Mouse (Mus musculus) spleen, postnatal 36 days (tissue): ENCODE measurements around the gene Terf2.
"Not testable (repeated sequence)": the region's sequence is repeated elsewhere in the genome, so short reads cannot be mapped to it uniquely, and the experiment has no call there.

ENCODE experiments used
- DNase-seq, 2 experiments: peaks; one replicate each; pipeline ENCODE4 v3.0.0; 2022; ENCODE audit warnings: low spot score in 2 of 2, mixed read lengths in 1 of 2

The Terf2 gene

DNA sequence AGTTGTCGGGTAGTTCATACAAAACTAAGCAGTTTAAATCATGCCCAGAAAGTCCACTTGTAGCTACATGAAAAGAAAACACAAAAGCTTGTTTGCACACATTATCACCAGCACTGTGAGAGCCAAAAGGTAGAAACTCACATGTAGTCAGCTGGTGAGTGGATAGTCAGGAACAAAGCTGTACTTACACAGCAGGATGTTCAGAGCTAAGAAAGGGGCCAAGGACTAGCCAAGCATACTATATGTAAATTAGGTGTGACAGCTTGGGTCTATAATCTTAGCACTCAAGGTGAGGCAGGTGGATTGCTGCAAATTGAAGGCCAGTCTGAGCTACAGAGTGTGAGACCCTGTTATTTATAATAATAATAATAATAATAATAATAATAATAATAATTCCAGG is 33.7 kb downstream of the Terf2 start:
- DNase-seq: peak in 1 of 2 experiments; percentile 19

DNA sequence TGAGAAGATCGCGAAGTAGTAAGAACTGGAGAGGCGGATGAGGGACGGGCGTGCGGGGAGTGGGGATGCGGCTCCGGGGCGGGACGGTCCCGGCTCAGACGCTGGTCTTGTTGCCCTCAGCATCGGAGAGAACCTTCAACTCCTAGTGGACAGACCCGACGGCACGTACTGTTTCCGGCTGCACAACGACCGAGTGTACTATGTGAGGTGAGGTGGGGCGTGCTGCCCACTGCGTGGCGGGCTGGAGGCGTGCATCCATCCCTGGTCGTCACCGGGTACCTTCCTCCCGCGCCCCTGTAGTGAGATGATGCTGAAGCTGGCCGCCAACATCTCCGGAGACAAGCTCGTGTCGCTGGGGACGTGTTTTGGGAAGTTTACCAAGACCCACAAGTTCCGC is 39.4 kb downstream of the Terf2 start:
- no peak for DNase-seq

DNA sequence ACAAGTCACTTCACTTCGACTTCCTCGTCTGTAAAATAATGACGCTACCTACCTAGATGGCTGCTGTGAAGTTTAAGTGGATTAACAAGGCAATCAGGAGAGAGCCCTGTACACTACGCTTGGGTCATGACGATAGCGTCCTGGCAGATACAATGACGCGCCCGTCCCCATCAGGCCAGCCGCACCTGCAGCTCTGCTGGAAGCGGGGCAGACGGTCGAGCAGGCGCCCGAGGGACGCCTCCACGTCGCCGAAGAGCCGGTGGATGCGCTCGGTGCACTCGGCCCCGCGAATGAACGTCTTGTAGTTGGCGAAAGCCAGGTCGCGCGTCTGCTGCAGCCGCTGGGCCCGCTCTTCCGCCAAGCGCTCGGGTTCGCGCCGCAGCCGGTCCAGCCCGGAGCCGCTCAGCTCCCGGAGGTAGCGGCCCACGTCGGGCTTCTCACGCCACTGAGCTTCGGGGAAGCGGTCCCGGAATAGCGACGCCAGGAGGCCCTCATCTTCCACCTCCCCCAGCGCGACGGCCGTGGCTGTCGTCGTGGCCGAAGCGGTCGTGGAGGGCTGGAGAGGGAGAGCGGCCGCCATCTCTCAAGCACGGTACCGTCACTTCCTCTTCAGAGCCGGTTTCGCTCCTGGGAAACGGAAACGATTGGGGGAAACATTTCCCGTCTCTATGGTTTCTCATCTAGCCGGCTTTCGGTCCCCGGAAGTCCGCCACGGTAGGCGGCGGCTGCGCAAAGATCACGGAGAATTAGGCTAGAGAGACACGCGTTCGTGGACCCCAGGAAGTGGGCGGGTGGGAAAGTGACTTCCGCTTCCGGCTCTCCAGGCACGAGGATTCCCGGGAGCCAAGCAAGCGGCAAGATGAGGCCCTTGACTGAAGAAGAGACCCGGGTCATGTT is 40.0 kb downstream of the Terf2 start, which contains the start of the genes Cog8 and Nip7:
TSS of gene Cog8 (minus strand) at position 614 of the 897 bp plus-strand sequence.
TSS of gene Nip7 (plus strand) at position 802 of the 897 bp plus-strand sequence.
- DNase-seq: peak; percentile 96

DNA sequence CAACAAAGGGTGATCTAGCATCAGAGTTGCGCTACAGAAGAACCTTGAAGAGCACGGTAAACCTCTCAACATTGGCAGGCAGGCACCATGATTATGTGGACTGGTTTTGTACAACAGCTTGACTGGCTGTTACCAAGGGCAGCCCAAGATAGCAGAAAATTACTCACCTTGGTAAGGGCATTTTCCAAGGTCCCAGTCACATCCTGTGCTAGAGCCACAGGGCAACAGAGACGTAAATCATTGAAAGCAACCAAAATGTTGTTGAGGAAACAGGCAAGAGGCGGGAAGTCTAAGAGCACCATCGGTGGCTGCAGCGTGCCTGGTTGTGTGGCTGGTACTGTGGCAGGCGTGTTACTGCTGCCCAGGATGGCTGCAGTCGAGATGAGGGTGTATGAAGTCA is 44.3 kb downstream of the Terf2 start:
- no peak for DNase-seq

DNA sequence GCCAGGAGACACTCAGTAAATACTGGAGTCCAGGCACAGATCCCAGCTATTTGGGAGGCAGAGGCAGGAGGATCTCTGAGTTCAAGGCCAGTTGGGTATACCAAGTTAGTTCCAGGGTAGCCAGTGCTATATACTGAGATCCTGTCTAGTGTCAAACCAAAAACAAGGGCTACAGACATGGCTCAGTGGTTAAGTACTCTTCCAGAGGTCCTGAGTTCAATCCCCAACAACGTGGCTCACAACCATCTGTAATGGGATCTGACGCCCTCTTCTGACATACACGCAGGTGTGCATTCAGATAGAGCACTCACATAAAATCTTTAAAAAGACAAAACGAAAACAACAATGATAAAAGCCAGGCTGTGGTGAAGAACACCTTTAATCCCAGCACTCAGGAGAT is 46.9 kb downstream of the Terf2 start:
- no peak for DNase-seq

DNA sequence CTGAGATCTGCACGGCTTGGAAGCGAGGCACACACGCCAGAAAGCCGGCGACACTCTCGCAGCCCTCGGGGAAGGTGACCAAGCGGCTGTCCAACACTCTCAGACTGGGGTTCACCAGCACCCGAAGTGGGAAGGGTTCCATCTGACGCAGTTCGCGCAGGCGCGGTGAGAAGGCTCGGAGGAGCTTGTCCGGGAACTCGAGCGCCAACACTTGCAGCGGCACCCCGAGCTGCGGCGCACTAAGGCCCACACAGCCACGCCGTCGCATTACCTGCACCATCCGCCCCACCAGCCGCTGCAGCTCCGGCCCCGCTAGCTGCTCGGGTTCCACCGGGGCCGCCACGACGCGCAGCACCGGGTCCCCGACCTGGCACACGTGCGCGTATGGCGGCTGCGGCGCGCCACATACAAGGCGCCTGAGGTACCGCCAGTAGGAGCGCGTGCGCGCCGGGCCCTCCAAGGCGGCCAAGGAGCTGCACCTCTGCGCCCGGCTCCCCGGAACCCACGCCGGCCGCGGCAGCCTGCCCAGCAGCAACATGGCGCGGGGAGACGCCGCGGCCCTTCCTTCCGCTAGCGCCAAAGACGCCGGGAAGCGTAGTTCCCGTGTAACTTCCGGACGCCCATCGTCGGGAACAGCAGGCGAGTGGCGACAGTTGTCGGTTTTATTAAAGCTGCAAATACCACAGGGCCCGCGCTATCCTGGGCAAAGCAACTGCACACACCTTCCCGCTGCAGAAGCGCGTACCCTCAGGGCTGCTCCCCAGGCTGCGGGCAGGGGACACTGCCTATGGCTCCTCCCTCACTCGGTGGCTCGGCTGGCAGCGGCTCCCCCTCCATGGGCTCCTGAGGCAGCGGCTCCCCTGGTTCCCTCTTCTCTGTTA is 48.0 kb downstream of the Terf2 start, which contains the start of gene Pdf:
TSS of gene Pdf (minus strand) at position 554 of the 881 bp plus-strand sequence.
- DNase-seq: peak; percentile 80 to 82

DNA sequence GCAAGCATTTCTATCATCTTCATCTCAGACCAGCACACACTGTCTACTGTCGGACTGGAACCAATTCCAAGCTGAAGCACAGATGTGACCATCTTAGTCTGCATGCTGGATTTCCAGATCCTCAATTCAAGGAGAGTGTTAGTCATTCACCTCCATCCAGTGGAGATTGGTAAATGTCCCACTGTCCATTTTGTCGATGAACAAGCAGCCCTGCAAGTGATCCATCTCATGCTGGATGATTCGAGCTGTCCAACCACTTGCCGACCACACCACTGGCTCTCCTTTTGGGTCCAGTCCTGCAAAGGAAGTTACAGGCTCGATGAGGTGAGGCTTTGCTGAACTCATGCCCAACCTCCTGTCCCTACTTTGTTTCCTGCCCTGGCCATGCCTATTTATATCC is 49.4 kb downstream of the Terf2 start:
- DNase-seq: no peak

DNA sequence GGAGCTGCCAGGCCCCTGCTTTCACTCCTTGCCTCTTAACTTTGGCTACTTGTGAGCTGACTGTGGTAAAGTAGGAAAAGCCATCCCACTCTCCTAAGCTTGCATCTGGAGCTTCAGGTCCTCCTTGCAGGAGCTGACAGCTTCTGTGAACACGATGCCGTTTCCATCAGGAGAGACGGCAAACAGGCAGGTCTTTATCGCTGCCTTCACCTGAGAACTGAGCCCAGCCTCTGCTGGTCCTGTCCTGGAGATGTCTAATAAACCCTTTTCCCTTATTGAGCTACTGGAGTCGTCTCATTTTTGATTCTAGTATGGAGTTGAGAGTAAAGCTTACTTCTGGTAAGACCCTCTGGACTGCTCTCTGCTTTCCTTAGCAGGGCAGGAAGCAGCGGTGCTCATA is 50.9 kb downstream of the Terf2 start:
- DNase-seq: no peak

DNA sequence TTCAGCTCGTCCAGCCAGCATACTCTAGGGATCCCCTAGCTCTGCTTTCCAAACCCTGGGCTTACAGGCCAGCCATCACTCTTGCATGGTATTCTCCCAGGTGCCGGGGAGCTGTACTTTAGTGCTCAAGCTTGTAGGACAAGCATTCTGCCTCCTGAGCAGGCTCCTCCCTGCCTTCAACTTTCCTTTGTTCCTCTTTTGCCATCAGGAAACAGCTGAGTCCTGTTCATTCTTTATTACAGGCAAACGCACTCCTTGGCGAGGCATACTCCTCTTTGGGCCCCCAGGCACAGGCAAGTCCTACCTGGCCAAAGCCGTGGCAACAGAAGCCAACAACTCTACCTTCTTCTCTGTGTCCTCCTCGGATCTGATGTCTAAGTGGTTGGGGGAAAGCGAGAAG is 55.7 kb downstream of the Terf2 start:
- DNase-seq: no peak

DNA sequence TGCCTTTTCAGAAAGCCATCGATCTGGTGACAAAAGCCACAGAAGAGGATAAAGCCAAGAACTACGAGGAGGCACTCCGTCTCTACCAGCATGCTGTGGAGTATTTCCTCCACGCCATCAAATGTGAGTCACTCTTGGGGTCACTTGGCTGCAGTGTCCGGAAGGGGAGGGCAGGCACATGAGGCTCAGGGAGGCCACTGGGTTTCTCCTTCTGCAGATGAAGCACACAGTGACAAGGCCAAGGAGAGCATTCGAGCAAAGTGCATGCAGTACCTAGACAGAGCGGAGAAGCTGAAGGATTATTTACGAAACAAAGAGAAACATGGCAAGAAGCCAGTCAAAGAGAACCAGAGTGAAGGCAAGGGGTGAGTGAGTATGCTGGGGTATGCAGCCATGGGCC is 59.7 kb downstream of the Terf2 start:
- DNase-seq: no peak

DNA sequence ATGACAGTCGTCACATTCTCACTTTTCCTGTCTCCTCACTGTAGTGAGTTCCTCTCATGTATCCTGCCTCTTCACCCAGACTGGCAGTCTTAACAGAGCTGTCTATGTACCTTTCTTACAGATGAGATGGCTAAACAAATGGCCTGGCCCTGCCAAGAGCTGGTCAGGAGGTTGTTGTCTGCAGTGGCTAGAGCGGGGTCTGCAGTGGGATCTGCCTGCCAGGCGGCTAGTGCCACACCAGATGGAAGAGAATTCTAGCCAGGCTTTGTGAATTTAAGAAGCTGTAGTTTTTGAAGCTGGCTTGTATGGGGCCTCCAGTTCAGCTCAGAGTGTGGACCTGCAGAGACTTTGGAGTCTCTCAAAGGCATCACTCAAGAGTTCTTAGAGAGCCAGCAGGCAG is 60.7 kb downstream of the Terf2 start:
- no peak for DNase-seq

DNA sequence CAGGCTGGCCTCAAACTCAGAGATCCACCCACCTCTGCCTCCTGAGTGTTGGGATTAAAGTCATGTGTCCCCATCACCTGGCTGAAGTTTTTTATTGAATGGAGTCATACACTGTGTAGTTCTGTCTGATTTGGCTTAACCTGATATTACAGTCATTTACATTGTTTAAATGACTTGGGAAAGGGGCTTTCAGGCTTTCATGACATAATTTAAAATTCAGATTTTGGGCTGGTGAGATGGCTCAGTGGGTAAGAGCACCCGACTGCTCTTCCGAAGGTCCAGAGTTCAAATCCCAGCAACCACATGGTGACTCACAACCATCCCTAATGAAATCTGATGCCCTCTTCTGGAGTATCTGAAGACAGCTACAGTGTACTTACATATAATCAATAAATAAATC is 62.7 kb downstream of the Terf2 start:
- not testable (repeated sequence) for DNase-seq

DNA sequence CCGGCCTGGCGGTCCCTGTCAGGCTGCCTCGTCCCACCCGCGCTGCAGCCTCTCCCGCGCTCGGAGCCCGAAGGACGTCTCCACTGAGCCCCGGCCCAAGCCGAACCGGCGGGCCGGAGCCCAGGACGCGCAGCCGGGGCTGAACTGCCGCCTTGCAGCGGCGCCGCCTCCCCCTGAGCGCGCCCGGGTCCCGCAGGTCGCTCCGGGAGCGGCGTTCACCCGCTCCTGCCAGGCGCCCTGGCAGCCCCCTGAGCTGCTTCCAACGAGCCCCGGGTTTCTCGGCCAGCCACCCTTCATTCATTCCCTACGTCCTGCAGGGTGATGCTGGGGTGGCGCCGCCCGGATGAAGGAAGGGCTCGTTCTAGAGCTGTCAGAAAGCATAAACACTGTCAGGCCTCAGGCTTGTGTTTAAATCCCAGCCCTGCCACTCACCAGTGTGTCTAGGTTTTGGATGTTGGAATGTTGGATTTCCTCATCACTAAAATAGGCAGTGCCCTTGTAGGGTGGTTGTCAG is 64.7 kb downstream of the Terf2 start:
- DNase-seq: peak in 1 of 2 experiments; percentile 9

DNA sequence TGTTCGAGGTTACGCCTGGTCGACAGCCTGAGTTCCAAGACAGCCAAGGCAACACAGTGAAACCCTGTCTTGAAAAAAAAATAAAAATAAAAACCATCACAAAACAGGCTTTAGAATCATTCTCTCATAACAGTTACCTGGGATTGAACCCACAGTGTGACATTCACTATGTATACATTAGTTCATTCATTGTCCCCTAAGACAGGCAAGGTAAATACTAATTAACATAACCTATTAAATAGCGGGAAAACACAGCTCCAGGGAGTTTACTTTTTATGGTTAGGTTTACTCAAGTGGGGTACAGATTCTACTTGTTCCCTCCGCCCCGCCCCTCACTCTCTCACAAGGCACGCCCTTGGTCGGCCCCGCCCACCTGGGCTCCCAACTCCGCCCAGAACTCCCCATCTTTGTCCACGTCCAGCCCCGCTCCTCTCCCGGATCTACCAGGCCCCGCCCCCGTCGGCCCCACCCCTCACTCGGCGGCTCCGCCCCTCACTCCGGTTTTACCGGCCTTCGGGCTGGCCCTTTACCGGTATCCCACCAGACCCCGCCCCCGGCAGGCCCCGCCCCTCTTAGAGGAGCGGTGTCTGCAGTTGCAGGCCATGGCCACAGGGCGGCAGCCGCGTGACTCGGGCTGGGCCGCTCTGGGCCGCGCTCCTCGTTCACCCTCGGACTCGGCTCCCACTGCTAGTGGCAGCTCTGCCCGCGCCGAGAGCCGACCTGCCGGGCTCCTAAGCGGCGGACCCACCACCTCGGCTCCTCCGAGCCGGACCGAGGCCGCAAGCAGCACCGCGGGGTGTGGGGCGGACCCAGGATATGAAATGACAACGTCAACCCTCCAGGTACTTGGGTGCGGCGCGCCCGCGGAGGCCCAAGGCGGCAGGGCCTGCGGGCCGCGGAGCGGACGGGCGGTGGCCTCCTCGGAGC is 65.4 kb downstream of the Terf2 start, which contains the start of gene Vps4a:
TSS of gene Vps4a (plus strand) at position 573 of the 927 bp plus-strand sequence.
- peak; percentile 94 to 95 for DNase-seq

DNA sequence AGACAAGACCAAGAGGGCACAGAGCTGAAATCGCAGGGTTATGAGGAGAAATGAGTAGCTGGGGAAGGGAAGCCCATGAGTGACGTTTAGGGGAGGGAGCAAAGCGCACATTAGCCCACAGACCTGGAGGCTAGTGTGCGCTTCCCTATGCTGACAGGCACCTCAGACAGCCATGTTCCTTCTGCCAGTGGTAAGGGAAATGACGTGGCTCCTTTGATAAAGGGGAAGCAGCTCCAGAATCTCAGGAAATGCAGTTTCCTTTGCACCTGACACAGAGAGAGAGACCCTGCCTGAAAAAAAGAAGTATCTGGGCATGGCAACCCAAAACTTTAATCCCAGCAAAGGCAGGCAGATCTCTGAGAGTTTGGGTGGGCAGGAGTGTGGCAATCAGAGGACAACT is 66.3 kb downstream of the Terf2 start:
- DNase-seq: no peak

DNA sequence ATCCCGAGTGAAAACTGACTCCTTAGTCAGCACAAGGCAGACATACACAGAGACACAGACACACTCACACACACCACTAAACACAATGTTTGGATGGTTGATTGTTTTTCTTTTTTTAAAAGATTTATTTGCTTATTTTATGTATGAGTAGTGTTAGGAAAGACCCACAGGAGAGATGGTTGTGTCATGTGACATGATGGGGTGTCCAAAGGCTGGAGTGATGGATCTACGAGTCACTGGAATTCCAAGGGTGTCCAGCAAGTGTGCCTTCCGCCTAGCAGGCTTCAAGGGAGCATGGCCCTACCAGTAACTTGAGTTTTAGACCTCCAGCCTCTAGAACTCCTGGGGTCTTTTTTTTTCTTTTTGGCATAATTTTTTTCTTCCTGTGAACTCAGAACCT is 67.0 kb downstream of the Terf2 start:
- DNase-seq: no peak

DNA sequence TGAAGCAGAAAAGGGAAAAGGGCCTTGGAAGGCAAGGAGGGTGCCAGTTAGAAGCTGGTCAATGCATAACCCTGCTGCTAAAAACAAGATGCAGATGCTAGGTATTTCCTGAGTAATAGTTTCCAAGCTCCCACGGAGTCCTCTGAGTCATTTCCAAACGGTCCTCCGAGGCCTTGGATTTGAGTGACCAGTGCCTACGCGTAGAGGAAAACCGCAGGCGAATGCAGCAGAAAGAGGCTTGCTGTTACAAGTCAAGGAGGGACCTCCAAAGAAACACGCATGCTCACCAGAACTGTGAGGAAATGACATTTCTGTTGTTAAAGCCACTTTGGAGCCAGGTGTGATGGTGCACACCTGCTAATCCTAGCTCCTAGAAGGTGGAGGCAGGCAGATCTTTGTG is 72.9 kb downstream of the Terf2 start:
- no peak for DNase-seq
